Mouse (Mus musculus) C2C12 (cell line): ENCODE results near the gene Rabep2.
A peak's percentile ranks its signal among the peaks of the same experiment; 100 is the strongest.

Source experiments
- CTCF ChIP-seq: IDR thresholded peaks from one replicate; pipeline ENCODE4 v1.5.1; 2011; ENCODE audit not compliant: control insufficient read depth, insufficient read depth, insufficient read length
- MYOD1 ChIP-seq: IDR thresholded peaks from one replicate; pipeline ENCODE4 v1.6.1; 2011; ENCODE audit warnings: low read depth; ENCODE audit not compliant: control insufficient read depth, insufficient read length
- MYOG ChIP-seq: IDR thresholded peaks from one replicate; pipeline ENCODE4 v1.6.1; 2011; ENCODE audit not compliant: control insufficient read depth, insufficient read length; ENCODE audit errors: extremely low read depth

DNA sequence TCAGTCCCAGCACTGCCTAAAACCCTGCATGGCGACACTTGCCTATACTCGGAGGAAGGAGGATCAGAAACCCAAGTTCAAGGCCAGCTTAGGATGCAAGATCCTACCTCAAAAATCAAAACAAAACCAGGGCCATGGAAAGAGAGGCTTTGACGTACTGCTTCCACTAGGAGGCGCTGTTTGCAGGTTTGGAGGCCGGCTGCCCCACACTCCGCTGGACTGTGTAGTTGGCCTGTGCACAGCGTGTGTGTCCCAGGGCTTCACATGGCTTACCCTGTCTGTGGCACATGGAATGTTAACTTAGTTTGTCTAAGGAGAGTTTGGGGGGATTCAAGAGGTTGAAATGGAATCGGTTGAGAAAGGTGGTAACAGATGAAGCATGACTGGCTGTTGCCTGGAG is 8.3 kb downstream of the Rabep2 start:
- no peak for TF ChIP-seq MYOD1
- peak; percentile 91 for TF ChIP-seq CTCF
- TF ChIP-seq MYOG, result no peak
